Mouse (Mus musculus): ENCODE results near the gene Uaca.

- no peak for TF ChIP-seq CTCF (IDR thresholded peaks at IDR 0.05; ENCODE audit: extremely low read depth, insufficient read depth, low read length)
- no peak for TF ChIP-seq POLR2A (IDR thresholded peaks at IDR 0.05; ENCODE audit: extremely low read depth, insufficient read depth, low read length)
Observed at GRCm38 (mm10) chr9:60921831-60922230, 127.5 kb downstream of the Uaca start.
